Mouse (Mus musculus): ENCODE measurements around the gene Kif26a.

Gene Kif26a

DNA sequence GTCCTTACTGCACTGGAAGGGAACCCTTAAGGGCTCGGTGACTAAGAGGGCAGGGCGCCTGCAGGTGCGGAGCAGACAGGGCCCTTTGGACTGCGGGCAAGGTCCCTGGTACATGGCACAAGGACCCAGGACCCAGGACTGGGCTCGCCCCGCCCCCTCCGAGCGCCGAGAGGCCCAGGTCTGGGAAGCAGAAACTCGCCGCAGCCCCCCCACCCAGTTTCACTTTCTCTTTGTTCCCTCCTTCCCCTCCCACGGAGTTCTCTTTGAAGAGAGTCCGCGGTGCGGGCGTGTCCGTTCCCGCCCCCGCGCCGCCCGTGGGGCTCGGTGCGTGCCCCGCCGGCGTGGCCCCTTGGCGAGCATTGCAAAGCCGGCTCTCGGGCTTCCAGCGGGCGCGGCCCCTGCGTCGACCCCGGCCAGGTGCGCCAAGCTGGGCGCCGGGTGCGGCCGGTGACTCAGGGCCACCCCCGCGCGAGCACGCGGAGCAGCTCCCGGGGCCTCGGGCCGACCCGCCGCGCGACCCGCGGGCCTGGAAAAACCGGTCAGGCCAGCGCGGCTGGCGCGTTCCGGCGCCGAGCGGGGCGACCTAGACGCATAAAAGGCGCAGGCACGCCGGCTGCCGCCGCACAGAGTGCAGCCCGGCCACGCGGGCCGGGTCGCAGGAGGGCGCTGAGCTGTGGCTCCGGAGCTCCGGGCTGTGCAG is 15.7 kb upstream of the Kif26a start:
- peak; percentile 60 for DNase-seq (ENCODE audit: low read depth, low spot score)

DNA sequence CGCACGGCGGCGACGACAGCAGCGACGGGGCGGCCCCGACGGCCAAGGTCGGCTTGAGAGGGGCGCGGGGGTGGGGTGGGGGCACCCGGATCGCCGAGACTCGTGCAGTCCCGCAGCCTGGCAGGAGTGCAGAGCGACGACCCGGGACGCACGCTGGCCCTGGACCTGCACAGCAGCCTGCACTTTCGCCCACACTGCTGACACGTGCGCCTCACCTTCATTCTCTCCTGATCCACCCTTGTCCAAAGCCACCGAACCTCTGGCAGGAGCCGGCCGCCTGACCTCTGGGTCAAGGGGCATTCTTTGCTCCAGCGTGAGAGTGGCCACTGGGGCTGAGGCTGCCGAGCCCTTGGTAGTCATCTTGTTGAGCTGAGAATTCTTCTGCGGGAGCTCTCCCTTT is 15.1 kb upstream of the Kif26a start:
- no peak for DNase-seq (ENCODE audit: low read depth, low spot score)

DNA sequence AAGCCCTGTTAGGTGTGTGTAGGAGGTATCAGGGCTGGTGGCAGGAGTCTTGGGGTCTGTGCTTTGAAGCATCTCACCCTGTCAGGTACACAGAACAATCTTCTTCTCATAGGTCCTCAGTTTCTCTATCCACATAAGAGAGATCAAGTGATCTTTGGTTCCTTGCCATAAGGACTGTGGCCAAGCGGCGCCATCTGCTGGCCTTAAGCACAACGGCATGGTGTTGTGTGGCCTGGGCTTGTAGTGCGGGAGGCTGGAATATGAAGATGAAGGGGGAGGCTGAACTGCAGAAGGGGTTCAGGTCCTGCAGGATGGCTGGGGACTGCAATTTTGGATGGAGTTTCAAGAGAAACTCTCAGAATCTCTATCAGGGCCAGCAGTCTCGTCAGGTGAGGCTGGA is 5.8 kb upstream of the Kif26a start:
- peak; percentile 71 for DNase-seq (ENCODE audit: low read depth, low spot score)

DNA sequence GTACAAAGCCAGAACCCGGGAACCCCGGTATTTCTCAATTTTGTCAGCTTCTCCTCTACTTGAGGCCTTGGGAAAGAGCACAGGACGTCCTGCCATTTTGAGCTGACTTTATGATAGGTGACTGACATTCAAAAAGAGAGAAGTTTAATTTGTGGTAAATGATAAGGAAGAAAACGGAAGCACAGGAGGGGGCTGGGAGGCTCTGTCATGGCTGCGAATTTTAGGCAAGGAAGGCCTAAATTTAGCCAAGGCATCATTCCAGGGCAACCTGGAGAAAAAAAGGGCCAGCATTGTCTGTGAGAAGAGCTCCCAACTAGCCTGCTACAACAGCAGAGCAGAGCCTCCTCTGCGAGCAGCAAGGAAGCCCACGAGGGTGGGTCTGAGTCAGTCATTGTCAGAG is 5.3 kb upstream of the Kif26a start:
- no peak for DNase-seq (ENCODE audit: low read depth, low spot score)

DNA sequence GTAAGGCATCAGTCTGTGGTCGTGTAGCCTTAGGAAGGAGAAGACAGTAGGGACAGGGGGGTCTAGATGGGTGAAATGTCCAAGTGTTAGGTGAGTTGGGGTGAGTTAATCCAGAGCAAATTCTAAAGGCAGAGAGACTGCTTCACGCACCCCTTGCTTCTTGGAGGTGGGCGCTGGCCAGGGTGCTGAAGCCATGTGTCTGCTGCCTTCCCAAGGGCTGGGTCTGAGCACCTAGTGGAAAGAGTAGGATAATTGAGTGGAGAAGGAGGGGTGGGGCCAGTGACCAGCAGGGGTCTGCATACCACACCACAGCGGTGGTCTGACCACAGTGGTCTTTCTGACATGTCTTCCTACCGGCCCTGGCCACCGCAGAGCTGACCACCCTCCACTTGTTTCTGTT is 4.7 kb upstream of the Kif26a start:
- peak; percentile 86 for DNase-seq (ENCODE audit: low read depth, low spot score)

DNA sequence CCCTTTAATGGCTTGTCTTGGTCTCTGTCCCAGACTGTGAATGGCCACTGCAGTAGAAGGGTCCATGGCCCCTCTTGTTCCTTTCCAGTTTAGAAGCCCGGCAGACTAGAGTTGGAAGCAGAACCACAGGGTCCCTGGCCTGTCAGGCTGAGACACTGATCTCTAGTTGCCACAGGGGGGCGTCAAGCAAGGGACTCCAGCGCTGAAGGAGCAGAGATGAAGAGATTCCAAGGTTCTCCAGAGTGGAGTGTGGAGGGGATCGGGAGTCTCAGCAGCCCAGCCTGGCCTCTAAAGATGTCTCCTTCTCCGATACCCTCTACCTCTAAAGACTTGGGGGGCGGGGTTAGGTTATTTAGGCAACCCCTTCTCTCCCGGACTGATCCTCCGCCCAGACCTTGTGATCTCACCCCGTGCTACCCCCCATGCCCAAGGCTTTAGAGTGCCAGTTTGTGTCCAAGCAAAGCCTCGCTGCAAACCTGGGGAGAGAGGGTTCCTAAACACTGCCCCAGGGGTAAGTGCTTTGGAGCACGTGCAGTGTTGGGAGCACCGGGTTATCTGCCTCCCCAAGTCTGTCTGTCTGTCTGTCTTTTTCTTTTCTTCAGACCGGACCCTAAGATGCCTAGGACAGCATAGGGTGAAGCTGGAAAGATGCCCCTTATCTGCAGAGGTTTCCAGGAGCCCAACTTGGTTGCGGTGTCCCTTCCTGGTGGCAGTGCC is 2.7 kb upstream of the Kif26a start:
- DNase-seq (ENCODE audit: low read depth, low spot score), result peak; percentile 56

DNA sequence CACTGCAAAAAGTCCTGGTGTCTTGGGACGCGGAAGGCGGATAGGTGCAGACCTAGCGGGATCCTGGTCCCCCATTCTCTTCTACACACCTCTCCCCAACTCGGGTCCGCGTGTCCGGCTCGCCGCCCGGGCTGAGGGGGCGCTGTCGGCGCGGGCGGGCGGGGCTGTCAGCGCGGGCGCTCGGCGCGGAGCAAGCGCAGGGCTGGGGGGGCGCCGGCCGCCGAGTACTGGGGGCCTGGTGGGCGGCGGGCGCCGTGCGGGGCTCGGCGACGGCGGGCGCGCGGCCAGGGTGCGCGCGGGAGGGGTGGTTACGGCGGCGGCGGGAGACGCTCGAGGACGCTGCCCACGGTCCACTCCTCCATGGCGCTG is 2.2 kb upstream of the Kif26a start:
- no peak for DNase-seq (ENCODE audit: low read depth, low spot score)

DNA sequence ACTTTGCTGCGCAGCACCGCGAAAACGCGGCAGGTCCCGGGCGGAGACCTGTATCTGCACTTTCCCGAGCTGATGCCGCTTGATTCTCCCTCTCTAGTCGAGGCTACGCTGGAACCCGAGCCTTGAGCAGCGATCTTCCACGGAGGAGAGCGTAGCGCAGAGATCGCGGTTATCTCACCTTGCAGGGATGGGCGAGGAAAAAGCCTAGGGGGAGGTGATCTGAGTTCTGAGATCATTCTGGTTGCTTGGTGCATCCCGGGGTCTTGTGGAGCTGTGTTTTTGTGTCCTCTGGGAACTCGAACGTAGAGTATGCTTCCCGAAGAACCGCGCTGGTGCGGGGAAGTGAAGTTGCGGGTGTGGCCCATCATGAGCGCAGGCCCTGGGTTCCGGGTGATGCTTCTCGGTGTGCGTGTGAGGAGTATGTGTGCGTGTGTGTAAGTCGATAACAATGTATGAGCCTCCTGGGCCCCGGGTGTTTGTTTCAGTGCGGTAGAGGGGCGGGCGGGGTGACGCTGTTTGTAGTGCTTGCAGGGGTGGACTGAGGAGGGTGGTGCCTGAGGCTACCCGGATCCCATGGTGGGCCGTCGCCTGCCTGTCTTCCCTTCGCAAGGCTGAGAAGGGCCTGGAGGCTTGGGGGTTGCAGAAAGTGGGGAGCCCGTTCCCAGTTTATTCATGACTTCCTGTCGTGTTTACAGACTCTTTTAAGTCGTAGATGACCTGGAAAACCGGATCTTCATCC is 1.5 kb upstream of the Kif26a start:
- no peak for DNase-seq (ENCODE audit: low read depth, low spot score)

DNA sequence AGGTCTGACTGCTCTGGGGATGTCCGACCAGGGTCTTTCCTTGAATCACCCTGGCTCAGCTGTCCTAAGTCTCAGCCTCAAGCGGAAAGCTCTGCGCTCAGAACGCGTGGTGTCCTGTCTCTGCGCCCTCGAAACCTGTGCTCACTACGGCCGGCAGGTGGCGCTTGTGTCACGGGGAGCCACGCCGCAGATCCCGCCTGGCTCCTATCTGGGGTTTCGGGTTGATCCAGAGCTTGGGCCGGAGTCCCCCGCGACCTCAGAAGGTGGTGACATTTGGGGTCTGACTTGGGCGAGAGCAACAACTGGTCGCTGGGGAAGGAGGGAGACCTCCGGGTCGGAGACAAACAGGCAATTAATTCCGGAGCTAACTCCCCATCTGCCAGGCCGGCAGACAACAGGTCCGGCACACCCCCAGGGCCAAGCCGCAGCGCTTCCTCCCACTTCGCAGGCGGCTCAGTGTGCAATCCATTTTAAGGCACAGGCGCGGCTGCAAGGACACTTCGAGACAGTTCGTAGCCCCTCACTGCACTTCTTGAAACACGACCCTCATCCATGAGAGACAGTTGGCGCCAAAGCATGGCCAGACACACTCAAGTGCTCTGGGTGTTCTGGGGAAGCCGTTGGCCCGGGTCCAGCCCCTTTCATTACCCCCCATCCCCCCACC is 665 bp upstream of the Kif26a start:
- DNase-seq (ENCODE audit: low read depth, low spot score), result peak; percentile 89

DNA sequence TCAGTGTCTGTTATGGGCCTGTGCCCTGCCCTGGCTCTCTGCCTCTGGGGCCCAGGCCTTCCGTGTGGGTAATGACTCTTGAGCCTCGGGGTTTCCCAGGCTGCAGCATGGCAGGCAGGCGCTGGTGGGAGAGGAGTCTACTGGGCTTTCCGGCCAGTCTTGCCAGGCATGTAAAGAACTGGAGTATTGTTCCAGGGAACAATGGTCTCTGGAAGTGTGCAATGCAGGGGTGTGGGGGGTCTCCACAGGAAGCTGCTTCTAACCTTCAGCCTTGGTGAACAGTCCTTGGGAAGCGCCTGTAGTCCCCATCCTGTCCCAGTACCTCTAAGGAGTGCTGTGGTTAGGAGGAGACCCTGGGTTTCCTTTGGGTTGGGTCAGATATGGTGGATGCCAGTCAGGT is 1.4 kb downstream of the Kif26a start:
- DNase-seq (ENCODE audit: low read depth, low spot score), result no peak

DNA sequence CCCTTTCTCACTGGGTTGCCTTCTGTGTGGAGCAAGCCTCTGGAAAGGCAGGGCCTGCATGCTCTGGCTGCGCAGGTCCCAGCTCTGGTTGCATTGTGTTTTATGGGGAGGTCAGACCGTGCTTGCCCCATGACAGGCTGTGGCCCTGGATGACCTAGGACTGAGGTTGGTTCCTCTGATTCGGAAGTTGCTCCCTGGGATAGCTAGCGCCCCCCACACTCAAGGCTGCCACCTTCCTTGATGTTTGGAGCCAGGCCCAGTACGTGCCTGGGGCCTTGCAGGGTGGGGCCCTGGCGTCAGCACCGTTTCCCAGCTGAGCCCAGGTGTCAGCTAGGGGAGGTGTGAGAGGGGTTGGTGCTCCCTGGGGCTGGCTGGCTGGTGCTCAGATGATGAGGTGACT is 4.0 kb downstream of the Kif26a start:
- DNase-seq (ENCODE audit: low read depth, low spot score), result no peak

DNA sequence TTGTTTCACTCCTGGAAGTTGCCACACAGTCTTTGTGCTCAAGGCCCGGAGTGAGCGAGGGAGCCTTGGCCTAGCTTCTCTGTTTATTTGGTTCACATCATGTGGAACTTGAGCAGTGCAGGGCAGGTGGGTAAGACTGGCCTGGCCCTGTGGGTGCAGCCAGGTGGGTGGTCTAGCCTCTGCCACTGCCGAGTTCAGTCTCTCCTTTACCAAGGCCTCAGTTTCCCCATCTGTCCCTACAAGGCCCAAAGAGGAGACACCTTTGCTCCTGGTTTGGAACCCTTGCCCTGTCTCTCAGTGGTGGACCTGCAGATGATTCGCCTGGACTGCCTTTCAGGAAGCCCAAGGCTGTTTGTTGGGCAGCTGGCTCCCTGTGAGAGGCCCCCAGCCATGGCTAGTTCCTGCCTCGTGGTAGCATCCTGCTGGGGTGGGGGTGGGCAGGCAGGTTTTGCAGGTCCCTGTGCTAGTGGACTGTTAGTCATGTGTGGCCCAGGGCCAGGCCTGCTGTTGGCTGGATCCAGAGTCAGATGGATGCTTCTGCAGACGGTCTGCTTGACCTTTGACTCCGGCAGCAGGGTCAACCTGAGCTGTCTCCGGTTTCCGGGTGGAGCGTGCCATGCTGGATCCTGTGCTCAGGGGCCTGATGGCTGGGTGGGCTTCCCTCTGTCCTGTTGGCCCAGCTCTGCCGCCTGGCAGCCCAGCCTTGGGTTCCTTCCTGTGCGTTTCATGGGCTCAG is 5.4 kb downstream of the Kif26a start:
- DNase-seq (ENCODE audit: low read depth, low spot score), result peak; percentile 57

DNA sequence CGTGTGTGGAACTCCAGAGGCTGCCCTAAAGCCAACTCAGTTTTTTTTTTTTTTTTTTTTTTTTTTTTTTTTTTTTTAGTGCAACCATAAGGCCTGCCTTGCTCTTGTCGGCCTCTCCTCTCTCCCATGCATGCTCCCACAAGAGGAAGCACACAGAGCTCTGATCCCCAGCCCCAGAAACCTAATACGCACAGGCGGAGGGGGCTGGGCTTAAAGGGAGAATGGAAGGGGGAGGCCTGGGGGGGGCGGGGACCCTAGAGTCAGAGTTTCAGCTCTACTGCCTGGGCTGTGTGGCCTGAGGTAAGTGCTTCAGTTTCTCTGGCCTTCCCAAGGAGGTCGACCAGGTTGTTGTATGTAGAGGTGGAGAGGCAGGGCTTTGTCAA is 6.0 kb downstream of the Kif26a start:
- no peak for DNase-seq (ENCODE audit: low read depth, low spot score)

DNA sequence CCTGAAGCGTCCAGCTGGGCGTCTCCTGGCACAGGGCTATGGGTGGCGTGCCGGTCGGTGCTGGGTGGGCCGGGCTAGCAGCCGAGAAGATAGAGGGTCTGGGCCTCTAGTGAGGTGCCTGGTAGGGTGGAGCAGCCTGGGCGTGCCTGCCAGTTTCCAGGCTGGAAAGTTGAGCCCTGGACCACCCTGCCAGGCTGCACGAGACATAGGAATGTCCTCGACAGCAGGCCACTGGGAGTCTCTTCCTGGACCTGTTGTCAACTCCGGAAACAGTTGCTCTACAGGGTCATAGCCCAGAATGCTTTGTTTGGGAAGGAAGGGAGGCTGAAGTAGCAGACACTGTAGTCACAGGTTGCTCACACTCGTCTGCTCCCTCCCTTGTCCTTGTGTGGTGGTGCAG is 7.6 kb downstream of the Kif26a start:
- no peak for DNase-seq (ENCODE audit: low read depth, low spot score)

DNA sequence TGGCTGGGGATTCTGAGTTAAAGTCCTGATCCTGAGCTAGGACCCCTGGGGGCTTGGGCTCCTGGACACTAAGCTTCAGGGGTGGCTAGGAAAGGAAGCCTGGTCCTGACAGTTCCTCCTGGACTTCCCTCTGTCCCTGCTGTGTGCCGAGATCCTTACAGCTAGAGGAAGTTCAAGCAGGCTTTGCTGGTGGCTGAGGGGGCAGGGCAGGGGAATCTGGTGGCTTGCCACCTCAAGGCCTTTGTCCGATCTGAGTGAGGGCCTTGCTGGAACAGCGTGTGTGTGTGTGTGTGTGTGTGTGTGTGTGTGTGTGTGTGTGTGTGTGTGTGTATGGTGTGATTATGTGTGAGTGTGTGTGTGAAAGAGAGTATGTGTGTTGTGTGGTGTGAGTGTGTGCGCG is 8.5 kb downstream of the Kif26a start:
- DNase-seq (ENCODE audit: low read depth, low spot score), result no peak

DNA sequence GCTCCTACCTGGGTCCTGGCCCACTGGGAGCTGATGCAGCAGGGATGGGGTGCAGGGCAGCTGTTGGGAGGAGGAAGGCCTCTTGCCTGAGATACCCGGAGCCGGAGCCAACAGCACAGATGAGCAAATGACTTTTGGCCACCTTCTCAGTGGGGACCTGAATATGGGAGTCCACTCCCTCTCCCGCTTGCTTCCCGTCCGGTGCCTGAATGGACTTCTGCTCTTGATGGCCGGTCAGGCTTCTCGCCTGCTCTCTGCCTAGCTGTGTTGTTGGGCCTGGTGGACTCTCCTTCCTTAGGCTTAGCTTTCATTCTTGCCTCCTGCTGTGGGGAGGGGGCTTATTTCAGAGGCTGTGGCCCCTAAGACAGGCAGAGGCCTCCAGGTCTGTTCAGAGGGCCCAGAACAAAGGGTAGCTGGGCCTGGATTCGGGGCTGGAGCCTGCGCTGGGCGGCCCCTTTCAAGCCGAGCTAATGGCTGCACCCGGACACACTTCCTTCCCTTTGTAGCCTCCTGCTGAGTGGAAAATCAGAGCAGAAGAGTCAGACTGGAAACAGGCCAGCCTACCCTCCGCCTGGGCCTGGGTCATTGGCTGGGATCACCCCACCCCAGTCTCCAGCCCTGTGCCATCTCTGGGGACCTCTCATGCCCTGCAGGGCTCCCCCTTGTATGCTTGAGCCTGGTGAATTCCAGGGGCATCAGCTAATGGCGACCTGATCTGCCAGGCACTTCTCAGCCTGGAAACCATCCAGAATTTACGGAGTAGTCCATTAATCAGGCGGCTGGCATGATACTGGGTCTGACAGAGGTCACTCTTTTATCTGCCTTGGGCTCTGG is 9.4 kb downstream of the Kif26a start:
- no peak for DNase-seq (ENCODE audit: low read depth, low spot score)

DNA sequence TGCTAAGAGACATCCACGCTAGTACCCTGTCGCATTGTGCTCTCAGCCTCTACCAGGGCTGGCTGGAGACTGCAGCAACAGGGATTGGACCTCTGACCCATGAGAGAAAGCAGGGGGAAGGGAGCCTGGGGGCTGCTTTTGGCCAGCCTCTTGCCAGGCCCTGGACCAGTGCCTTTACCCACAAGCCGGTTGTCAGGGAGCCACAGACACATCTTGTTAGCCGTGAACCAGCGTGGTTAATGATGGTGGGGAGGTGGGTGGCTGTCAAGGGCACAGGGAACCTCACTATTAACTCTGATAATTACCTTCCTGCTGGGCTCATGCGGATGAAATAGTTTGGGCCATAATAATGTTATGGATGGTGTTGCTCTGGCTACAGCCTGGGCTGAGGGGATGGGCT is 10.8 kb downstream of the Kif26a start:
- no peak for DNase-seq (ENCODE audit: low read depth, low spot score)

DNA sequence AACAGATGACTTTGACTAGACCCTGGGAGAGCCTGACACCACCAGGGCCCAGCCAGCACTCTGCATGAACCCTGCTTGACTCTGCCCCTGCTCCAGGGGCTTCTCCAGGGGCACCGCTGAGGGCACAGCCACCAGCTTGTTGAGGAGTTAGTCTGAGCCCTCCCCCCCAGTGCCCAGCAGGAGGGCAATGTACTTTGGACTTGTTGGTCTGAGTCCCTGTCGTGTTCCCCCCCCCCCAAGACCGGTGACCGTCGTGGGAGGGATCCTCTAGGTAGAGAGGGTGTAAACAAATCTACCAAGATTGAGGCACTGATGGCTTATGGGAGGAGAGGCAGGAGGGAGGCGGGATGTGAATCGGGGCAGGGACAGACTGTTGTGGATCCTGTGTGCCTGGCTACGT is 12.2 kb downstream of the Kif26a start:
- no peak for DNase-seq (ENCODE audit: low read depth, low spot score)

DNA sequence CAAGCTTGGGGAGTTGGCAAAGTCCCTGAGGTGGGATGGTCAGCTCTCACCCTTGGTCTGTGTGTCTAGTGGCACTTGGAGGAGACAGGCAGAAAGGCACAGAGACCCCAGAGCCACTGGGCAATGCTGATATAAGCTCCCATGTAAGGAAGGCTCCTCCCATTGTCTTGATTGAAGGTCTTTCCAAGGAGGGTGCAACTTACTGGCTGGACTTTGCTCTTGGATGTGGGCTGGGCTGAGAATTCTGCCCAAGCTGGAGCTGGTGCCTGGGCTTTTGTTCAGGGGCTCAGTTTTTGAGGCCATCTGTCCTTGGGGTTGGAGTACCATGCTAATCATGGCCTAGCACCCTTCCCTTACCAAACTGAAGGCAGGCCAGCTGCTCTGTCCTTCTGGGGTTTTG is 12.8 kb downstream of the Kif26a start:
- DNase-seq (ENCODE audit: low read depth, low spot score), result no peak

DNA sequence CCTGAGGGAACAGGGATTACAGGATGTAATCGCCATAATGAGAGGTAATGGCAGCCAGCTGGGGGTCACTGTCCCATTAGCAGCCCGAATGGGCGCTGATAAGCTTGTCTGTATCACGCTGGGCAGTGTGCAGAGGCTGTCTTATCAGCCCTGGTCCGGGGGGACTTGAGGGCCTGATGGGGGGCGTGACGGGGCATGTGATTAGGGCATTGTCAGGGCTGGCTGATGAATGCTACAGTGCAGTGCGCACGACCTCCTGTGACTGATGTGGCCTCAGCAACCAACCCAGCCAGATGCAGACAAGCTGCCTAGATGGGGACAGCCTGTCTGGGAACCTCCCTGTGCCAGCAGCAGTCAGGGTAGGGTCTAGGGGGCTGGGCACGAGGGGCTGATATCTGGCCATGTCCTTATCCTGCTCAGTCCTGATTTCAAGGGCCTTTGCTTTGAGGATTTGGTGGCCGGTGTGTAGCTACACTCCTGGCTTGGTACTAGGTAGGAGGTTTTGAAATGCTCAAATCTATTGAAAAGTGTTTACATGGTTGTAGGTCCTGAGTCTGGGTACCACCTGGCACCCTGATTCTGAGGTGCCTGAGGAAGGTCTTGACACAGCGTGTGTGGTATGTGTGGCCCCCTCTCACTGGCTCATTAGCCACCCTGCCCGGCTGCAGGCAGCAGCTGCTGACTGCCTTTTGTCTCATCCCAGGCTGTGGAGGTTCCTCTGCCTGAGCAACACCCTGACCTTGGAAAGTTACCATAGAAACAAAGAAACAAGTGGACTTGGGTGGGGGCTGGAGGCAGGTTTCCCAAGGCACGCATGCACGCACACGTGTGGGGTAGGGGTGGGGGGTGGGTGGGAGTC is 18.2 kb downstream of the Kif26a start:
- DNase-seq (ENCODE audit: low read depth, low spot score), result peak; percentile 66
